Mouse (Mus musculus): ENCODE data around the gene Dgkd.

Gene Dgkd

GRCm38 (mm10) chr1:87890960-87891359 is 37.9 kb downstream of the Dgkd start:
- DNase-seq = no peak

- peak; percentile 27 for DNase-seq
Observed at GRCm38 (mm10) chr1:87891634-87892033, 38.5 kb downstream of the Dgkd start.

GRCm38 (mm10) chr1:87892499-87892898 is 39.4 kb downstream of the Dgkd start:
- peak; percentile 64 for DNase-seq

GRCm38 (mm10) chr1:87893414-87893813 is 40.3 kb downstream of the Dgkd start:
- no peak for DNase-seq

- peak; percentile 26 for DNase-seq
Observed at GRCm38 (mm10) chr1:87896921-87897320, 43.8 kb downstream of the Dgkd start.

GRCm38 (mm10) chr1:87899701-87900100 is 46.6 kb downstream of the Dgkd start:
- no peak for DNase-seq

- DNase-seq = peak; percentile 68
Observed at GRCm38 (mm10) chr1:87900979-87901378, 47.9 kb downstream of the Dgkd start.

GRCm38 (mm10) chr1:87902186-87902585 is 49.1 kb downstream of the Dgkd start:
- no peak for DNase-seq

- DNase-seq = peak; percentile 54
Observed at GRCm38 (mm10) chr1:87906361-87906956, 53.4 kb downstream of the Dgkd start.

- no peak for DNase-seq
Observed at GRCm38 (mm10) chr1:87908006-87908405, 54.9 kb downstream of the Dgkd start.

- peak; percentile 73 for DNase-seq
Observed at GRCm38 (mm10) chr1:87908736-87909135, 55.6 kb downstream of the Dgkd start.

GRCm38 (mm10) chr1:87909565-87909964 is 56.5 kb downstream of the Dgkd start:
- no peak for DNase-seq

GRCm38 (mm10) chr1:87910428-87910827 is 57.3 kb downstream of the Dgkd start:
- no peak for DNase-seq

- DNase-seq = no peak
Observed at GRCm38 (mm10) chr1:87913356-87913755, 60.3 kb downstream of the Dgkd start.

GRCm38 (mm10) chr1:87917361-87917760 is 64.3 kb downstream of the Dgkd start:
- DNase-seq = no peak

- no peak for DNase-seq
Observed at GRCm38 (mm10) chr1:87918061-87918460, 65.0 kb downstream of the Dgkd start.

- DNase-seq = peak; percentile 24
Observed at GRCm38 (mm10) chr1:87920056-87920614, 67.0 kb downstream of the Dgkd start.

GRCm38 (mm10) chr1:87922666-87923065 is 69.6 kb downstream of the Dgkd start:
- peak; percentile 69 for DNase-seq

- no peak for DNase-seq
Observed at GRCm38 (mm10) chr1:87924888-87925287, 71.8 kb downstream of the Dgkd start.

GRCm38 (mm10) chr1:87929730-87930129 is 76.6 kb downstream of the Dgkd start:
- DNase-seq = peak; percentile 16

GRCm38 (mm10) chr1:87933051-87933450 is 80.0 kb downstream of the Dgkd start:
- DNase-seq = peak; percentile 18

GRCm38 (mm10) chr1:87935095-87935494 is 82.0 kb downstream of the Dgkd start:
- no peak for DNase-seq

GRCm38 (mm10) chr1:87935546-87935945 is 82.5 kb downstream of the Dgkd start:
- no peak for DNase-seq

- no peak for DNase-seq
Observed at GRCm38 (mm10) chr1:87936075-87936474, 83.0 kb downstream of the Dgkd start.

GRCm38 (mm10) chr1:87936516-87936915 is 83.4 kb downstream of the Dgkd start:
- DNase-seq = no peak
